Mouse (Mus musculus) cerebellum, adult 2 months (tissue): ENCODE data around the gene Lsm14a. TPM values are rescaled to one million over a fixed set of nuclear protein-coding genes. Genes with fewer than 3 reads are reported as not detected.
"Not testable (repeated sequence)": the region's sequence is repeated elsewhere in the genome, so short reads cannot be mapped to it uniquely, and the experiment has no call there.

Source experiments
- DNase-seq, 2 experiments: peaks; one replicate each; pipeline ENCODE4 v3.0.0; 2021
- H3K27ac ChIP-seq: fragments of 200-500 bp; 2 replicates; pipeline ENCODE4 v1.5.1; 2012; ENCODE audit warnings: low read length, control low read depth, inconsistent platforms; ENCODE audit not compliant: insufficient read depth
- H3K27me3 ChIP-seq: fragments of 200-500 bp; 2 replicates; pipeline ENCODE4 v1.6.1; 2012; ENCODE audit warnings: inconsistent platforms, mild to moderate bottlenecking, low read length, moderate library complexity; ENCODE audit not compliant: control insufficient read depth, insufficient read depth
- H3K4me1 ChIP-seq: fragments of 200-500 bp; 2 replicates; pipeline ENCODE4 v1.6.1; 2011; ENCODE audit warnings: low read length; ENCODE audit not compliant: control insufficient read depth, insufficient read depth
- H3K4me3 ChIP-seq: fragments of 200-500 bp; replicated peaks from 2 replicates; pipeline ENCODE3; 2011; ENCODE audit warnings: mild to moderate bottlenecking, low read depth, low read length, control low read depth; ENCODE audit not compliant: insufficient read depth
- CTCF ChIP-seq: fragments of 200-500 bp; IDR thresholded peaks from 2 replicates; pipeline ENCODE4 v1.5.1; 2011; ENCODE audit warnings: low read depth, mild to moderate bottlenecking, control low read depth, low read length, moderate library complexity, borderline replicate concordance; ENCODE audit not compliant: insufficient read depth
- POLR2A ChIP-seq: fragments of 200-500 bp; IDR thresholded peaks from 2 replicates; pipeline ENCODE4 v1.6.1; 2011; ENCODE audit warnings: low read length, control low read depth, borderline replicate concordance; ENCODE audit not compliant: insufficient read depth
- WGBS: fragments of 180-500 bp; shearing (Covaris S2); methylation state at CpG from one replicate; pipeline ENCODE4 v1.1.7; 2018; 5-methylcytosine and 5-hydroxymethylcytosine counted together
- polyA plus RNA-seq: library from polyadenylated mRNA; depleted of rRNA; stranded (reverse); fragments of >200 nt; gene quantifications from 2 replicates; pipeline ENCODE4 v1.2.3, GENCODE M21; 2012

Gene Lsm14a
- polyA plus RNA-seq, 1 experiment, result 66.5 TPM

- TF ChIP-seq POLR2A (no peak), CTCF (no peak)
- Histone ChIP-seq H3K4me3 (no peak overlapping the region), H3K27me3 (no peaks in the 10 kb centered on the region), H3K4me1 (no peaks in the 10 kb centered on the region), H3K27ac (no peak overlapping the region)
- DNase-seq, result no peak
- WGBS, result 79% methylated on average over 9 of the region's 9 CpGs
Measured at GRCm38 (mm10) chr7:34338445-34339163, 54.5 kb downstream of the Lsm14a start.

GRCm38 (mm10) chr7:34337268-34337667 is 55.8 kb downstream of the Lsm14a start:
- no peak overlapping the region for H3K27ac ChIP-seq
- H3K4me1 ChIP-seq, result no peaks in the 10 kb centered on the region
- TF ChIP-seq POLR2A, result no peak
- no peak for TF ChIP-seq CTCF
- H3K4me3 ChIP-seq, result no peak overlapping the region
- no peaks in the 10 kb centered on the region for H3K27me3 ChIP-seq
- no peak for DNase-seq
- 85% methylated on average over 2 of the region's 2 CpGs for WGBS

- H3K27me3 ChIP-seq, H3K4me3 ChIP-seq, H3K4me1 ChIP-seq, DNase-seq, H3K27ac ChIP-seq: not testable (repeated sequence)
- 89% methylated on average over 1 of the region's 1 CpGs for WGBS
Measured at GRCm38 (mm10) chr7:34336545-34336944, 56.6 kb downstream of the Lsm14a start.

- no peak overlapping the region for H3K27ac ChIP-seq
- no peaks in the 10 kb centered on the region for H3K27me3 ChIP-seq
- H3K4me1 ChIP-seq, result no peaks in the 10 kb centered on the region
- TF ChIP-seq POLR2A (no peak), CTCF (no peak)
- WGBS, result 55% methylated on average over 3 of the region's 3 CpGs
- DNase-seq, result no peak
- H3K4me3 ChIP-seq, result no peak overlapping the region
Measured at GRCm38 (mm10) chr7:34327493-34327892, 65.6 kb downstream of the Lsm14a start.

DNA sequence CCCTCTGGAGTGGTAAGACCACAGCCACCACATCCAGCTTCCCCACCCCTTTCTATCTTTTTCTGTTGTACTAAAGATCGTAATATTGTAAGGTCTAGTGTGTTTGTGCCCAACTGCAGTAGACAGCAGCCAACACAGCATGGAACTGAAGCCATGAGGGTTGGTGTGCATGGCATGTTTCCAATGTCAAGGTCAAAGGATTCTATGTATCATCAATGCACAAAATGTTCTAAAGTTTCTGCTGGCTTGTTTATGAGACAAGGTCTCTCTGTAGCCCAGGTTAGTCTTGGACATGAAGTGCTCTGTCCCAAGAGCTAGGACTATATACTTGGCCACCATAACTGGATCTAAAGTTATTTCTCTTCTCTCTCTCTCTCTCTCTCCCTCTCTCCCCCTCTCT is 68.3 kb downstream of the Lsm14a start:
- H3K27ac ChIP-seq, result no peak overlapping the region
- WGBS, result 54% methylated on average over 1 of the region's 1 CpGs
- no peak overlapping the region for H3K4me3 ChIP-seq
- no peaks in the 10 kb centered on the region for H3K4me1 ChIP-seq
- H3K27me3 ChIP-seq, result no peaks in the 10 kb centered on the region
- DNase-seq, result no peak
- TF ChIP-seq CTCF (no peak), POLR2A (no peak)

- H3K4me1 ChIP-seq, result no peaks in the 10 kb centered on the region
- TF ChIP-seq POLR2A (no peak), CTCF (no peak)
- DNase-seq, result no peak
- H3K4me3 ChIP-seq, result no peak overlapping the region
- WGBS, result 95% methylated on average over 2 of the region's 2 CpGs
- no peaks in the 10 kb centered on the region for H3K27me3 ChIP-seq
- no peak overlapping the region for H3K27ac ChIP-seq
Measured at GRCm38 (mm10) chr7:34324005-34324404, 69.1 kb downstream of the Lsm14a start.

- WGBS, result 39% methylated on average over 8 of the region's 8 CpGs
- H3K27ac ChIP-seq, result no peak overlapping the region
- no peak overlapping the region for H3K4me3 ChIP-seq
Measured at GRCm38 (mm10) chr7:34323351-34323750, 69.8 kb downstream of the Lsm14a start.

GRCm38 (mm10) chr7:34321958-34322357 is 71.2 kb downstream of the Lsm14a start:
- DNase-seq, result no peak
- 96% methylated on average over 4 of the region's 4 CpGs for WGBS
- Histone ChIP-seq H3K27me3 (no peaks in the 10 kb centered on the region), H3K4me3 (no peak overlapping the region), H3K27ac (no peak overlapping the region), H3K4me1 (no peaks in the 10 kb centered on the region)
- TF ChIP-seq CTCF, result no peak
- no peak for TF ChIP-seq POLR2A

More at GRCm38 (mm10) chr7:34323351-34323750, 69.8 kb downstream of the Lsm14a start:
- Histone ChIP-seq H3K27me3 (no peaks in the 10 kb centered on the region), H3K4me1 (no peaks in the 10 kb centered on the region)
- DNase-seq, result no peak
- TF ChIP-seq CTCF, result no peak
- TF ChIP-seq POLR2A, result no peak
